Mouse (Mus musculus) large intestine, adult 2 months (tissue): Measurements from ENCODE around the gene Zscan20. TPM values are rescaled to one million over a fixed set of nuclear protein-coding genes. Genes with fewer than 3 reads are reported as not detected.
"Not testable (repeated sequence)": the region's sequence is repeated elsewhere in the genome, so short reads cannot be mapped to it uniquely, and the experiment has no call there.

Source experiments
- DNase-seq: peaks from one replicate; pipeline ENCODE4 v3.0.0-alpha.2; 2012; ENCODE audit warnings: low read depth, low spot score
- WGBS: fragments of 180-500 bp; shearing (Covaris S2); methylation state at CpG from one replicate; pipeline ENCODE4 v1.1.7; 2018; 5-methylcytosine and 5-hydroxymethylcytosine counted together
- polyA plus RNA-seq: library from polyadenylated mRNA; depleted of rRNA; stranded (reverse); fragments of >200 nt; gene quantifications from 2 replicates; pipeline ENCODE4 v1.2.3, GENCODE M21; 2012

The Zscan20 gene
- polyA plus RNA-seq, 1 experiment, result 1.5 TPM

- 70% methylated on average over 17 of the region's 17 CpGs for WGBS
- DNase-seq, result no peak
These were observed 7.6 kb upstream of the Zscan20 start for GRCm38 (mm10) chr4:128617363-128618120.

- 88% methylated on average over 14 of the region's 14 CpGs for WGBS
- no peak for DNase-seq
These were observed 5.9 kb upstream of the Zscan20 start for GRCm38 (mm10) chr4:128615761-128616160.

- WGBS, result 19% methylated on average over 8 of the region's 8 CpGs
These were observed 3.4 kb upstream of the Zscan20 start for GRCm38 (mm10) chr4:128613326-128613725.

GRCm38 (mm10) chr4:128611726-128612125 is 1.8 kb upstream of the Zscan20 start:
- 74% methylated on average over 3 of the region's 3 CpGs for WGBS
- DNase-seq, result not testable (repeated sequence)

More at GRCm38 (mm10) chr4:128613326-128613725, 3.4 kb upstream of the Zscan20 start:
- peak; percentile 25 for DNase-seq

- no peak for DNase-seq
- WGBS, result 22% methylated on average over 10 of the region's 10 CpGs
These were observed 808 bp upstream of the Zscan20 start for GRCm38 (mm10) chr4:128610706-128611105.

GRCm38 (mm10) chr4:128609276-128609924 is 498 bp downstream of the Zscan20 start:
- peak; percentile 11 for DNase-seq
- 3% methylated on average over 27 of the region's 27 CpGs for WGBS

- WGBS, result 79% methylated on average over 11 of the region's 11 CpGs
- no peak for DNase-seq
These were observed 2.2 kb downstream of the Zscan20 start for GRCm38 (mm10) chr4:128607661-128608060.

GRCm38 (mm10) chr4:128606586-128606985 is 3.3 kb downstream of the Zscan20 start:
- WGBS, result 96% methylated on average over 7 of the region's 7 CpGs
- DNase-seq, result no peak

GRCm38 (mm10) chr4:128597801-128598560 is 11.9 kb downstream of the Zscan20 start:
- 30% methylated on average over 12 of the region's 12 CpGs for WGBS
- peak; percentile 24 for DNase-seq

- no peak for DNase-seq
- 66% methylated on average over 5 of the region's 5 CpGs for WGBS
These were observed 15.8 kb downstream of the Zscan20 start for GRCm38 (mm10) chr4:128594062-128594461.

GRCm38 (mm10) chr4:128593286-128593685 is 16.6 kb downstream of the Zscan20 start:
- no peak for DNase-seq
- 71% methylated on average over 4 of the region's 4 CpGs for WGBS

- DNase-seq, result no peak
- 48% methylated on average over 4 of the region's 4 CpGs for WGBS
These were observed 30.7 kb downstream of the Zscan20 start for GRCm38 (mm10) chr4:128579182-128579581.

- DNase-seq, result no peak
- 43% methylated on average over 4 of the region's 4 CpGs for WGBS
These were observed 34.1 kb downstream of the Zscan20 start for GRCm38 (mm10) chr4:128575811-128576210.

GRCm38 (mm10) chr4:128560327-128560726 is 49.6 kb downstream of the Zscan20 start:
- no peak for DNase-seq
- 92% methylated on average over 3 of the region's 3 CpGs for WGBS

GRCm38 (mm10) chr4:128554198-128554597 is 55.7 kb downstream of the Zscan20 start:
- no peak for DNase-seq
- 90% methylated on average over 2 of the region's 2 CpGs for WGBS

GRCm38 (mm10) chr4:128550756-128551155 is 59.1 kb downstream of the Zscan20 start:
- no peak for DNase-seq
- whole genome bisulfite sequencing, result 81% methylated on average over 6 of the region's 6 CpGs

GRCm38 (mm10) chr4:128543956-128544486 is 65.9 kb downstream of the Zscan20 start:
- 49% methylated on average over 2 of the region's 2 CpGs for WGBS
- not testable (repeated sequence) for DNase-seq

GRCm38 (mm10) chr4:128543378-128543777 is 66.5 kb downstream of the Zscan20 start:
- no peak for DNase-seq
- 25% methylated on average over 2 of the region's 2 CpGs for WGBS
